Mouse (Mus musculus) heart, adult 2 months (tissue): ENCODE measurements at regions not wholly inside any gene's neighbourhood (a gene's known extent, or its start where the extent isn't known, plus 50 kb on each side); places are given as distances from the start of the nearest gene placed in this dataset.

Experiments used
- CTCF ChIP-seq: fragments of 200-600 bp; IDR thresholded peaks from 2 replicates; pipeline ENCODE4 v1.8.1; 2022; ENCODE audit warnings: antibody characterized with exemption, mild to moderate bottlenecking, moderate library complexity
- EP300 ChIP-seq: fragments of 200-500 bp; IDR thresholded peaks from 2 replicates; pipeline ENCODE4 v1.6.1; 2011; ENCODE audit warnings: low read depth, low read length, control low read depth; ENCODE audit not compliant: insufficient read depth
- POLR2A ChIP-seq: fragments of 200-500 bp; IDR thresholded peaks from 2 replicates; pipeline ENCODE4 v1.6.1; 2011; ENCODE audit warnings: mild to moderate bottlenecking, low read depth, low read length, control low read depth; ENCODE audit not compliant: insufficient read depth

GRCm38 (mm10) chr10:117899410-117899935 lies 53.6 kb upstream of the Rap1b start:
- TF ChIP-seq POLR2A (0 out of 2 replicates have a peak, but pooled peaks have one; percentile 39), CTCF (no peak), EP300 (0 out of 2 replicates have a peak, but pooled peaks have one; percentile 49)
